Mouse (Mus musculus) urinary bladder, postnatal 4 days (tissue): ENCODE results near the gene Tnfsf9.

Source experiments
- DNase-seq, 2 experiments: peaks; one replicate each; pipeline ENCODE4 v3.0.0; 2021 to 2022; ENCODE audit warnings: low spot score in 2 of 2

The Tnfsf9 gene

GRCm38 (mm10) chr17:57095855-57096622, 9.1 kb upstream of the Tnfsf9 start:
- DNase-seq: no peak

- DNase-seq: peak; percentile 74 to 88
Observed at GRCm38 (mm10) chr17:57096623-57096920, 8.6 kb upstream of the Tnfsf9 start.

GRCm38 (mm10) chr17:57098321-57098720, 6.8 kb upstream of the Tnfsf9 start:
- no peak for DNase-seq

GRCm38 (mm10) chr17:57099629-57100325, 5.3 kb upstream of the Tnfsf9 start:
- DNase-seq: no peak

- no peak for DNase-seq
Observed at GRCm38 (mm10) chr17:57102276-57102675, 2.8 kb upstream of the Tnfsf9 start.

- no peak for DNase-seq
Observed at GRCm38 (mm10) chr17:57104496-57104895, 629 bp upstream of the Tnfsf9 start.

- no peak for DNase-seq
Observed at GRCm38 (mm10) chr17:57106035-57106368, 877 bp downstream of the Tnfsf9 start.

GRCm38 (mm10) chr17:57107064-57107463, 1.9 kb downstream of the Tnfsf9 start:
- DNase-seq: no peak

- no peak for DNase-seq
Observed at GRCm38 (mm10) chr17:57108040-57108665, 3.0 kb downstream of the Tnfsf9 start.

- DNase-seq: no peak
Observed at GRCm38 (mm10) chr17:57108666-57109171, 3.6 kb downstream of the Tnfsf9 start.

GRCm38 (mm10) chr17:57110005-57110404, 4.9 kb downstream of the Tnfsf9 start:
- DNase-seq: no peak

- DNase-seq: no peak
Observed at GRCm38 (mm10) chr17:57112768-57113474, 7.8 kb downstream of the Tnfsf9 start.

- no peak for DNase-seq
Observed at GRCm38 (mm10) chr17:57116801-57117200, 11.7 kb downstream of the Tnfsf9 start.

GRCm38 (mm10) chr17:57118524-57119349, 13.6 kb downstream of the Tnfsf9 start:
- DNase-seq: peak in 1 of 2 experiments; percentile 27

- no peak for DNase-seq
Observed at GRCm38 (mm10) chr17:57121856-57122255, 16.7 kb downstream of the Tnfsf9 start.

- no peak for DNase-seq
Observed at GRCm38 (mm10) chr17:57123192-57124118, 18.3 kb downstream of the Tnfsf9 start.

GRCm38 (mm10) chr17:57124792-57125191, 19.7 kb downstream of the Tnfsf9 start:
- no peak for DNase-seq

- DNase-seq: no peak
Observed at GRCm38 (mm10) chr17:57125853-57126622, 20.9 kb downstream of the Tnfsf9 start.

- DNase-seq: no peak
Observed at GRCm38 (mm10) chr17:57131793-57132192, 26.7 kb downstream of the Tnfsf9 start.
